Mouse (Mus musculus): ENCODE results near the gene Saxo2. TPM values are rescaled to one million over a fixed set of nuclear protein-coding genes. Genes with fewer than 3 reads are reported as not detected.

Saxo2 gene
- 0.44 and 0.64 TPM in 2 replicates for total RNA-seq (2017)

- ATAC-seq (replicated peaks; ENCODE audit: low read depth, poor library complexity, severe bottlenecking) = peak; percentile 99
These were observed at the start of gene Saxo2, which contains the start of gene Efl1 for GRCm38 (mm10) chr7:82648353-82649080. Gene Saxo2 (minus strand): TSS chr7:82648528. Gene Efl1 (plus strand): TSS chr7:82648614.

- ATAC-seq (replicated peaks; ENCODE audit: low read depth, poor library complexity, severe bottlenecking) = 0 out of 2 replicates have a peak, but pooled peaks have one; percentile 52
These were observed 49.3 kb upstream of the Saxo2 start for GRCm38 (mm10) chr7:82697668-82698067.

- peak; percentile 88 for ATAC-seq (replicated peaks; ENCODE audit: low read depth, poor library complexity, severe bottlenecking)
These were observed 42.9 kb upstream of the Saxo2 start for GRCm38 (mm10) chr7:82691021-82691738.

- peak; percentile 69 for ATAC-seq (replicated peaks; ENCODE audit: low read depth, poor library complexity, severe bottlenecking)
These were observed 40.4 kb upstream of the Saxo2 start for GRCm38 (mm10) chr7:82688736-82689135.

- no peak for ATAC-seq (replicated peaks; ENCODE audit: low read depth, poor library complexity, severe bottlenecking)
These were observed 31.6 kb upstream of the Saxo2 start for GRCm38 (mm10) chr7:82679901-82680300.

- peak; percentile 71 for ATAC-seq (replicated peaks; ENCODE audit: low read depth, poor library complexity, severe bottlenecking)
These were observed 28.5 kb upstream of the Saxo2 start for GRCm38 (mm10) chr7:82676834-82677233.

- no peak for ATAC-seq (replicated peaks; ENCODE audit: low read depth, poor library complexity, severe bottlenecking)
These were observed 27.7 kb upstream of the Saxo2 start for GRCm38 (mm10) chr7:82676001-82676400.

- ATAC-seq (replicated peaks; ENCODE audit: low read depth, poor library complexity, severe bottlenecking) = no peak
These were observed 16.3 kb upstream of the Saxo2 start for GRCm38 (mm10) chr7:82664604-82665003.

GRCm38 (mm10) chr7:82649081-82649445 lies 735 bp upstream of the Saxo2 start:
- 0 out of 2 replicates have a peak, but pooled peaks have one; percentile 16 for ATAC-seq (replicated peaks; ENCODE audit: low read depth, poor library complexity, severe bottlenecking)

- ATAC-seq (replicated peaks; ENCODE audit: low read depth, poor library complexity, severe bottlenecking) = no peak
These were observed 419 bp downstream of the Saxo2 start for GRCm38 (mm10) chr7:82647909-82648308.

GRCm38 (mm10) chr7:82647183-82647582 lies 1.1 kb downstream of the Saxo2 start:
- no peak for ATAC-seq (replicated peaks; ENCODE audit: low read depth, poor library complexity, severe bottlenecking)

GRCm38 (mm10) chr7:82625342-82625741 lies 23.0 kb downstream of the Saxo2 start:
- peak; percentile 93 for ATAC-seq (replicated peaks; ENCODE audit: low read depth, poor library complexity, severe bottlenecking)

- 0 out of 2 replicates have a peak, but pooled peaks have one; percentile 52 for ATAC-seq (replicated peaks; ENCODE audit: low read depth, poor library complexity, severe bottlenecking)
These were observed 38.7 kb downstream of the Saxo2 start for GRCm38 (mm10) chr7:82609629-82610028.

- no peak for ATAC-seq (replicated peaks; ENCODE audit: low read depth, poor library complexity, severe bottlenecking)
These were observed 42.9 kb downstream of the Saxo2 start for GRCm38 (mm10) chr7:82605425-82605824.

GRCm38 (mm10) chr7:82602008-82602407 lies 46.3 kb downstream of the Saxo2 start:
- ATAC-seq (replicated peaks; ENCODE audit: low read depth, poor library complexity, severe bottlenecking) = peak; percentile 82

- ATAC-seq (replicated peaks; ENCODE audit: low read depth, poor library complexity, severe bottlenecking) = no peak
These were observed 57.4 kb downstream of the Saxo2 start for GRCm38 (mm10) chr7:82590931-82591330.

Other genes starting within 250 kb of the Saxo2 start
- 25.4 and 28.6 TPM in 2 replicates for gene Efl1, start 86 bp upstream of the Saxo2 start, total RNA-seq (2017)
- gene Mex3b, start 218.8 kb upstream of the Saxo2 start, total RNA-seq (2017) = 10.4 and 11.0 TPM in 2 replicates

Data from common myeloid progenitor, adult 5-6 weeks (primary cell).